Mouse (Mus musculus): ENCODE data around the gene Fam13a. TPM values are rescaled to one million over a fixed set of nuclear protein-coding genes. Genes with fewer than 3 reads are reported as not detected.

The Fam13a gene
- polyA plus RNA-seq, 1 experiment from 2014 or later = 10.5 TPM

- H3K27ac ChIP-seq (ENCODE audit: low read length) = no peak overlapping the region
- H3K4me3 ChIP-seq (ENCODE audit: low read length) = no peak overlapping the region
- H3K4me2 ChIP-seq (replicated peaks; ENCODE audit: low read depth, low read length) = no peak overlapping the region
- no peak for ATAC-seq (ENCODE audit: low FRiP score, low TSS enrichment)
- WGBS = 56% methylated on average over 2 of the region's 2 CpGs
- H3K9ac ChIP-seq (replicated peaks; ENCODE audit: low read length) = no peak overlapping the region
- H3K36me3 ChIP-seq (ENCODE audit: insufficient read depth, low read length) = no peaks in the 10 kb centered on the region
- H3K9me3 ChIP-seq (ENCODE audit: low read length) = no peaks in the 10 kb centered on the region
- H3K27me3 ChIP-seq (ENCODE audit: insufficient read depth, low read length) = no peaks in the 10 kb centered on the region
- peaks cover 5% of the 10 kb centered on the region for H3K4me1 ChIP-seq (ENCODE audit: insufficient read depth, low read length)
Observed at GRCm38 (mm10) chr6:58946246-58946645, 78.1 kb downstream of the Fam13a start.

- H3K36me3 ChIP-seq (ENCODE audit: insufficient read depth, low read length) = no peaks in the 10 kb centered on the region
- no peak overlapping the region for H3K4me2 ChIP-seq (replicated peaks; ENCODE audit: low read depth, low read length)
- H3K4me3 ChIP-seq (ENCODE audit: low read length) = no peak overlapping the region
- 90% methylated on average over 3 of the region's 3 CpGs for WGBS
- ATAC-seq (ENCODE audit: low FRiP score, low TSS enrichment) = no peak
- H3K27ac ChIP-seq (ENCODE audit: low read length) = no peak overlapping the region
- no peaks in the 10 kb centered on the region for H3K9me3 ChIP-seq (ENCODE audit: low read length)
- no peaks in the 10 kb centered on the region for H3K27me3 ChIP-seq (ENCODE audit: insufficient read depth, low read length)
- H3K4me1 ChIP-seq (ENCODE audit: insufficient read depth, low read length) = no peaks in the 10 kb centered on the region
- no peak overlapping the region for H3K9ac ChIP-seq (replicated peaks; ENCODE audit: low read length)
Observed at GRCm38 (mm10) chr6:58943958-58944357, 80.4 kb downstream of the Fam13a start.

- WGBS = 100% methylated on average over 2 of the region's 2 CpGs
- ATAC-seq (ENCODE audit: low FRiP score, low TSS enrichment) = no peak
- no peak overlapping the region for H3K9ac ChIP-seq (replicated peaks; ENCODE audit: low read length)
- no peak overlapping the region for H3K4me2 ChIP-seq (replicated peaks; ENCODE audit: low read depth, low read length)
- no peaks in the 10 kb centered on the region for H3K27me3 ChIP-seq (ENCODE audit: insufficient read depth, low read length)
- H3K27ac ChIP-seq (ENCODE audit: low read length) = no peak overlapping the region
- no peak overlapping the region for H3K4me3 ChIP-seq (ENCODE audit: low read length)
- H3K9me3 ChIP-seq (ENCODE audit: low read length) = no peaks in the 10 kb centered on the region
- H3K4me1 ChIP-seq (ENCODE audit: insufficient read depth, low read length) = no peaks in the 10 kb centered on the region
- H3K36me3 ChIP-seq (ENCODE audit: insufficient read depth, low read length) = no peaks in the 10 kb centered on the region
Observed at GRCm38 (mm10) chr6:58942276-58942675, 82.1 kb downstream of the Fam13a start.

- no peak overlapping the region for H3K4me2 ChIP-seq (replicated peaks; ENCODE audit: low read depth, low read length)
- no peak overlapping the region for H3K9ac ChIP-seq (replicated peaks; ENCODE audit: low read length)
- H3K9me3 ChIP-seq (ENCODE audit: low read length) = no peaks in the 10 kb centered on the region
- H3K36me3 ChIP-seq (ENCODE audit: insufficient read depth, low read length) = no peaks in the 10 kb centered on the region
- no peak overlapping the region for H3K4me3 ChIP-seq (ENCODE audit: low read length)
- H3K27me3 ChIP-seq (ENCODE audit: insufficient read depth, low read length) = no peaks in the 10 kb centered on the region
- no peak for ATAC-seq (ENCODE audit: low FRiP score, low TSS enrichment)
- H3K4me1 ChIP-seq (ENCODE audit: insufficient read depth, low read length) = no peaks in the 10 kb centered on the region
- no peak overlapping the region for H3K27ac ChIP-seq (ENCODE audit: low read length)
Observed at GRCm38 (mm10) chr6:58937726-58938125, 86.6 kb downstream of the Fam13a start.

- no peaks in the 10 kb centered on the region for H3K4me1 ChIP-seq (ENCODE audit: insufficient read depth, low read length)
- 68% methylated on average over 4 of the region's 4 CpGs for WGBS
- ATAC-seq (ENCODE audit: low FRiP score, low TSS enrichment) = no peak
- no peak overlapping the region for H3K4me2 ChIP-seq (replicated peaks; ENCODE audit: low read depth, low read length)
- no peaks in the 10 kb centered on the region for H3K36me3 ChIP-seq (ENCODE audit: insufficient read depth, low read length)
- no peaks in the 10 kb centered on the region for H3K9me3 ChIP-seq (ENCODE audit: low read length)
- no peaks in the 10 kb centered on the region for H3K27me3 ChIP-seq (ENCODE audit: insufficient read depth, low read length)
- no peak overlapping the region for H3K27ac ChIP-seq (ENCODE audit: low read length)
- H3K9ac ChIP-seq (replicated peaks; ENCODE audit: low read length) = no peak overlapping the region
- no peak overlapping the region for H3K4me3 ChIP-seq (ENCODE audit: low read length)
Observed at GRCm38 (mm10) chr6:58934144-58934543, 90.2 kb downstream of the Fam13a start.

GRCm38 (mm10) chr6:58933189-58933913, 91.0 kb downstream of the Fam13a start:
- H3K4me2 ChIP-seq (replicated peaks; ENCODE audit: low read depth, low read length) = no peak overlapping the region
- no peak for ATAC-seq (ENCODE audit: low FRiP score, low TSS enrichment)
- no peak overlapping the region for H3K4me3 ChIP-seq (ENCODE audit: low read length)
- no peak overlapping the region for H3K27ac ChIP-seq (ENCODE audit: low read length)
- H3K27me3 ChIP-seq (ENCODE audit: insufficient read depth, low read length) = no peaks in the 10 kb centered on the region
- H3K9me3 ChIP-seq (ENCODE audit: low read length) = no peaks in the 10 kb centered on the region
- no peak overlapping the region for H3K9ac ChIP-seq (replicated peaks; ENCODE audit: low read length)
- no peaks in the 10 kb centered on the region for H3K4me1 ChIP-seq (ENCODE audit: insufficient read depth, low read length)
- no peaks in the 10 kb centered on the region for H3K36me3 ChIP-seq (ENCODE audit: insufficient read depth, low read length)
- 52% methylated on average over 6 of the region's 6 CpGs for whole genome bisulfite sequencing

- Histone ChIP-seq H3K4me2 (replicated peaks; ENCODE audit: low read depth, low read length) (no peak overlapping the region), H3K4me1 (ENCODE audit: insufficient read depth, low read length) (no peaks in the 10 kb centered on the region), H3K9ac (replicated peaks; ENCODE audit: low read length) (no peak overlapping the region), H3K27ac (ENCODE audit: low read length) (no peak overlapping the region), H3K4me3 (ENCODE audit: low read length) (no peak overlapping the region), H3K9me3 (ENCODE audit: low read length) (no peaks in the 10 kb centered on the region), H3K27me3 (ENCODE audit: insufficient read depth, low read length) (no peaks in the 10 kb centered on the region), H3K36me3 (ENCODE audit: insufficient read depth, low read length) (no peaks in the 10 kb centered on the region)
- no peak for ATAC-seq (ENCODE audit: low FRiP score, low TSS enrichment)
- WGBS = 82% methylated on average over 12 of the region's 12 CpGs
Observed at GRCm38 (mm10) chr6:58932515-58933188, 91.7 kb downstream of the Fam13a start.

- H3K4me2 ChIP-seq (replicated peaks; ENCODE audit: low read depth, low read length) = no peak overlapping the region
- no peaks in the 10 kb centered on the region for H3K36me3 ChIP-seq (ENCODE audit: insufficient read depth, low read length)
- H3K4me1 ChIP-seq (ENCODE audit: insufficient read depth, low read length) = no peaks in the 10 kb centered on the region
- H3K9ac ChIP-seq (replicated peaks; ENCODE audit: low read length) = no peak overlapping the region
- H3K27ac ChIP-seq (ENCODE audit: low read length) = no peak overlapping the region
- H3K27me3 ChIP-seq (ENCODE audit: insufficient read depth, low read length) = no peaks in the 10 kb centered on the region
- ATAC-seq (ENCODE audit: low FRiP score, low TSS enrichment) = no peak
- 80% methylated on average over 4 of the region's 4 CpGs for WGBS
- H3K9me3 ChIP-seq (ENCODE audit: low read length) = no peaks in the 10 kb centered on the region
- H3K4me3 ChIP-seq (ENCODE audit: low read length) = no peak overlapping the region
Observed at GRCm38 (mm10) chr6:58931149-58931548, 93.2 kb downstream of the Fam13a start.

GRCm38 (mm10) chr6:58929911-58930431, 94.4 kb downstream of the Fam13a start:
- H3K4me2 ChIP-seq (replicated peaks; ENCODE audit: low read depth, low read length) = no peak overlapping the region
- no peaks in the 10 kb centered on the region for H3K9me3 ChIP-seq (ENCODE audit: low read length)
- no peak overlapping the region for H3K9ac ChIP-seq (replicated peaks; ENCODE audit: low read length)
- H3K27ac ChIP-seq (ENCODE audit: low read length) = no peak overlapping the region
- no peak for ATAC-seq (ENCODE audit: low FRiP score, low TSS enrichment)
- H3K36me3 ChIP-seq (ENCODE audit: insufficient read depth, low read length) = no peaks in the 10 kb centered on the region
- H3K4me3 ChIP-seq (ENCODE audit: low read length) = no peak overlapping the region
- 83% methylated on average over 9 of the region's 9 CpGs for WGBS
- no peaks in the 10 kb centered on the region for H3K27me3 ChIP-seq (ENCODE audit: insufficient read depth, low read length)
- H3K4me1 ChIP-seq (ENCODE audit: insufficient read depth, low read length) = no peaks in the 10 kb centered on the region

GRCm38 (mm10) chr6:58927881-58928280, 96.5 kb downstream of the Fam13a start:
- H3K27ac ChIP-seq (ENCODE audit: low read length) = no peak overlapping the region
- no peaks in the 10 kb centered on the region for H3K36me3 ChIP-seq (ENCODE audit: insufficient read depth, low read length)
- H3K4me1 ChIP-seq (ENCODE audit: insufficient read depth, low read length) = no peaks in the 10 kb centered on the region
- no peaks in the 10 kb centered on the region for H3K9me3 ChIP-seq (ENCODE audit: low read length)
- no peak overlapping the region for H3K4me3 ChIP-seq (ENCODE audit: low read length)
- no peak overlapping the region for H3K4me2 ChIP-seq (replicated peaks; ENCODE audit: low read depth, low read length)
- H3K27me3 ChIP-seq (ENCODE audit: insufficient read depth, low read length) = no peaks in the 10 kb centered on the region
- 65% methylated on average over 2 of the region's 2 CpGs for WGBS
- ATAC-seq (ENCODE audit: low FRiP score, low TSS enrichment) = no peak
- H3K9ac ChIP-seq (replicated peaks; ENCODE audit: low read length) = no peak overlapping the region
